Mouse (Mus musculus): Measurements from ENCODE around the gene Gm8108. TPM values are rescaled to one million over a fixed set of nuclear protein-coding genes. Genes with fewer than 3 reads are reported as not detected.
"Not testable (repeated sequence)": the region's sequence is repeated elsewhere in the genome, so short reads cannot be mapped to it uniquely, and the experiment has no call there.

Gene Gm8108
- polyA plus RNA-seq (2015; fragmentation: Nextera tagmentation; extraction: Ambion mirVana) = 3.1 and 4.7 TPM in 2 replicates

- not testable (repeated sequence) for H3K27me3 ChIP-seq; H3K36me3 ChIP-seq; H3K27ac ChIP-seq (replicated peaks); H3K4me1 ChIP-seq (replicated peaks); ATAC-seq (ENCODE audit: low FRiP score, low read depth); H3K9me3 ChIP-seq
- peak within 1 kb of the TSS; percentile 59 for H3K4me2 ChIP-seq
- 1% methylated on average over 23 of the region's 37 CpGs for WGBS
- peak within 1 kb of the TSS; percentile 48 for H3K4me3 ChIP-seq
- H3K9ac ChIP-seq = peak within 1 kb of the TSS; percentile 41
These were observed at the start of gene Gm8108 for GRCm38 (mm10) chr14:4110426-4110825. Gm8108 (plus strand) TSS chr14:4110526.

DNA sequence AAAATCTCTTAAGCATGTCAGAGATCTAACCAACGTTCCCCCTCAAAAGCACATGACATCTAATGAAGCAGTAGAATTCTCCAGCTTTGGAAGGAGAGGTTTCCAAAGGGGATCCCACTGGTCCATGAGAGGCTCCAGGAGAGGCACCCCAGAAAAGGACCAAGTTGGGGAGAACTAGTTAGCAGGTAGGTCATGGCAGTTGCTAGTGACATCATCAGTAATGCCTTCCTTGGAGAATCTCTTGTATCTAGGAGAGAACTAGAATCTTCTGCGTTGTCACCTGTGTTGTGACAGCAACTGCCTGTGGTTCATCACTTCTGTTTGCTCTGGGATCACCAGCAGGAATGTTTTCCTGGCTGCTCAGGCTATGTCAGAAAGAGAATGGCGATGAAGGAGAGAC lies 26.5 kb upstream of the Gm8108 start, which contains the start of gene Gm3115:
Gene Gm3115 (plus strand): TSS at position 301 of the 400 bp plus-strand sequence.
- not testable (repeated sequence) for ATAC-seq (ENCODE audit: low FRiP score, low read depth); H3K36me3 ChIP-seq; H3K9me3 ChIP-seq; H3K4me3 ChIP-seq; H3K4me2 ChIP-seq; H3K9ac ChIP-seq; H3K27ac ChIP-seq (replicated peaks); H3K4me1 ChIP-seq (replicated peaks); H3K27me3 ChIP-seq
- 72% methylated on average over 3 of the region's 3 CpGs for whole genome bisulfite sequencing

DNA sequence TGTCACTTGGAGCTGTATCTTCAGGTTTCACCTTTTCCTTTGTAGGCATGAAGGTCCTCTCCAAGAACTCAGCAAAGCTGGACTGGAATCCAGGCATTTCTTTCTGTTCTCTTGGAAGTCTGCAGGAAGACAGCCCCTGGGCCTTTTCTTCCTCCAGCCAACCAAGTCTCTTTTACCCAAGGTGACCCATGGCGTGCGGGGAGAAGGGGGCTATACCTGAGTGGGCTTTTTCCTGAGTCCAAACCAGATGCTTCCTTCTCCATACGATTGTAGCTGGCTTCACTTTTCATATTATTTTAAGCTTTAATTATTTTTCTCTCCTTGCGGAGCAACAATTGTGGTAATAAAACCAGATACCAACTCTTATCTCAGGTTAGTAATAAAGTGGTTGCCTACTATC lies 31.3 kb downstream of the Gm8108 start:
- not testable (repeated sequence) for H3K9ac ChIP-seq; H3K9me3 ChIP-seq; H3K27ac ChIP-seq (replicated peaks); ATAC-seq (ENCODE audit: low FRiP score, low read depth); H3K4me3 ChIP-seq; H3K36me3 ChIP-seq; H3K4me1 ChIP-seq (replicated peaks); H3K27me3 ChIP-seq; H3K4me2 ChIP-seq
- 96% methylated on average over 4 of the region's 4 CpGs for WGBS

DNA sequence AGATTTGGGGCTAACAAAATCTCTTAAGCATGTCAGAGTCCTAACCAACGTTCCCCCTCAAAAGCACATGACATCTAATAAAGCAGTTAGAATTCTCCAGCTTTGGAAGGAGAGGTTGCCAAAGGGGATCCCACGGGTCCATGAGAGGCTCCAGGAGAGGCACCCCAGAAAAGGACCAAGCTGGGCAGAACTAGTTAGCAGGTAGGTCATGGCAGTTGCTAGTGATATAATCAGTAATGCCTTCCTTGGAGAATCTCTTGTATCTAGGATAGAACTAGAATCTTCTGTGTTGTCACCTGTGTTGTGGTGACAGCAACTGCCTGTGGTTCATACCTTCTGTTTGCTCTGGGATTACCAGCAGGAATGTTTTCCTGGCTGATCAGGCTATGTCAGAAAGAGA lies 54.4 kb downstream of the Gm8108 start, which contains the start of gene Gm3127:
Gene Gm3127 (plus strand): TSS at position 301 of the 400 bp plus-strand sequence.
- H3K4me1 ChIP-seq (replicated peaks); H3K27me3 ChIP-seq; H3K4me2 ChIP-seq; ATAC-seq (ENCODE audit: low FRiP score, low read depth); H3K4me3 ChIP-seq; H3K9me3 ChIP-seq; H3K27ac ChIP-seq (replicated peaks); H3K9ac ChIP-seq; H3K36me3 ChIP-seq: not testable (repeated sequence)
- 100% methylated on average over 1 of the region's 2 CpGs for WGBS

DNA sequence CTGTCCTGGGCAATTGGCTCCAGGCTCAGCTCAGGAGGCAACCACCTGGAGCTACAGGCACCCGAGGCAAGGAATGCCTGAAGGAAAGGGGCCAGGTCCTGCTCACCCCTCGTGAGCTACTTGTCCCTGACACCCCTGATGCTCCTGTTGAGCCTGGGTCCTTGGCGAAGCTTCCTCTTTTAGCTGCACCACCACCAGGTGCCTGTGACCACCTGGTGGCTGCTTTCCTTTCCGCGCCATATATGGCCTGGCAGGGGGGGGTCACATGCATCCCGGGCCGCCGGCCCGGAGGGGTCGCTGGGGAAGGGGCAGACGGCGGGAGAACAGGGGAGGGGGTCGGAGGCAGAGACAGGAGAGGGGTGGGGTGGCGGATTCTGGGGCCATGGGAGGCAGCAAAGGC lies 71.7 kb downstream of the Gm8108 start:
- ATAC-seq (ENCODE audit: low FRiP score, low read depth); H3K4me1 ChIP-seq (replicated peaks); H3K36me3 ChIP-seq; H3K27me3 ChIP-seq; H3K9me3 ChIP-seq: not testable (repeated sequence)
- H3K27ac ChIP-seq (replicated peaks) = peak overlapping the region; percentile 59; the same call in 1 of the 2 replicates
- 6% methylated on average over 12 of the region's 14 CpGs for WGBS
- H3K4me2 ChIP-seq = peak overlapping the region; percentile 65
- H3K4me3 ChIP-seq = peak overlapping the region; percentile 42
- H3K9ac ChIP-seq = peak overlapping the region; percentile 39

Other genes starting within 250 kb of the Gm8108 start
- 0.21 TPM in 1 of 2 replicates, not detected in the other for gene Gm2916, start 226.4 kb upstream of the Gm8108 start, polyA plus RNA-seq (2015; fragmentation: Nextera tagmentation; extraction: Ambion mirVana)
- 0.21 TPM in 1 of 2 replicates, not detected in the other for gene Gm3029, start 178.8 kb upstream of the Gm8108 start, polyA plus RNA-seq (2015; fragmentation: Nextera tagmentation; extraction: Ambion mirVana)
- gene Gm3095, start 147.0 kb upstream of the Gm8108 start, polyA plus RNA-seq (2015; fragmentation: Nextera tagmentation; extraction: Ambion mirVana) = 0.60 and 1.8 TPM in 2 replicates
- gene Gm3099, start 112.1 kb upstream of the Gm8108 start, polyA plus RNA-seq (2015; fragmentation: Nextera tagmentation; extraction: Ambion mirVana) = 0.14 TPM in 1 of 2 replicates, not detected in the other
- gene Gm5796, start 86.6 kb upstream of the Gm8108 start, polyA plus RNA-seq (2015; fragmentation: Nextera tagmentation; extraction: Ambion mirVana) = 2.9 and 4.1 TPM in 2 replicates
- gene Gm3115, start 26.4 kb upstream of the Gm8108 start, polyA plus RNA-seq (2015; fragmentation: Nextera tagmentation; extraction: Ambion mirVana) = not detected in 2 replicates
- gene Gm3127, start 54.5 kb downstream of the Gm8108 start, polyA plus RNA-seq (2015; fragmentation: Nextera tagmentation; extraction: Ambion mirVana) = not detected in 2 replicates
- gene Gm2974, start 72.0 kb downstream of the Gm8108 start, polyA plus RNA-seq (2015; fragmentation: Nextera tagmentation; extraction: Ambion mirVana) = 9.2 and 10.3 TPM in 2 replicates
- gene Gm3138, start 139.1 kb downstream of the Gm8108 start, polyA plus RNA-seq (2015; fragmentation: Nextera tagmentation; extraction: Ambion mirVana) = not detected in 2 replicates
- 0.13 TPM in 1 of 2 replicates, not detected in the other for gene Gm3149, start 206.8 kb downstream of the Gm8108 start, polyA plus RNA-seq (2015; fragmentation: Nextera tagmentation; extraction: Ambion mirVana)
- 6.7 and 7.4 TPM in 2 replicates for gene 2610042L04Rik, start 224.2 kb downstream of the Gm8108 start, polyA plus RNA-seq (2015; fragmentation: Nextera tagmentation; extraction: Ambion mirVana)